Mouse (Mus musculus): ENCODE results near the gene Man1c1. TPM values are rescaled to one million over a fixed set of nuclear protein-coding genes. Genes with fewer than 3 reads are reported as not detected.

Man1c1 gene
- total and polyA plus RNA-seq, 3 experiments = 0.04 to 0.44 (median 0.20) TPM

GRCm38 (mm10) chr4:134538997-134539580, 165.0 kb downstream of the Man1c1 start:
- TF ChIP-seq TBP (conservative IDR thresholded peaks at IDR 0.05; ENCODE audit: low read depth, low read length) = no peak
- TF ChIP-seq RAD21 (IDR thresholded peaks at IDR 0.05; ENCODE audit: low read depth, low read length) = no peak
- TF ChIP-seq USF2 (conservative IDR thresholded peaks at IDR 0.05; ENCODE audit: low read depth, low read length) = no peak
- no peak for TF ChIP-seq CTCF (conservative IDR thresholded peaks at IDR 0.05 in 1 of 2, IDR thresholded peaks at IDR 0.05 in 1 of 2; ENCODE audit: low read depth in 2 of 2, low read length in 2 of 2)
- TF ChIP-seq GABPA (IDR thresholded peaks at IDR 0.05; ENCODE audit: insufficient replicate concordance, low read depth, low read length) = no peak
- TF ChIP-seq NELFE (IDR thresholded peaks at IDR 0.05; ENCODE audit: low read depth, low read length) = no peak
- TF ChIP-seq POLR2AphosphoS2 (IDR thresholded peaks at IDR 0.05; ENCODE audit: low read depth, low read length) = no peak
- TF ChIP-seq ZNF384 (IDR thresholded peaks at IDR 0.05; ENCODE audit: low read depth, low read length) = no peak
- TF ChIP-seq HCFC1 (IDR thresholded peaks at IDR 0.05; ENCODE audit: low read depth, low read length) = no peak
- TF ChIP-seq JUND (conservative IDR thresholded peaks at IDR 0.05; ENCODE audit: low read depth, low read length) = no peak
- no peak overlapping the region for H3K4me3 ChIP-seq (replicated peaks in 1 of 3; ENCODE audit: low read depth in 2 of 3, low read length in 2 of 3, poor library complexity in 1 of 3)
- peaks cover 0 to 8% of the 10 kb centered on the region in 2 experiments; a peak in 3 of 4 replicates for H3K4me1 ChIP-seq (ENCODE audit: control insufficient read depth in 1 of 2, insufficient read depth in 2 of 2)
- dilution Hi-C loops (cut with MboI; ENCODE audit: extremely low pct_ligation_motif_present, extremely low pct_unique_long_range_greater_than_20kb, low sequenced_read_pairs) = no loop called here
- H3K4me2 ChIP-seq (ENCODE audit: insufficient read depth, low read depth, poor library complexity, severe bottlenecking) = no peak overlapping the region
- in situ Hi-C loops (cut with MboI; ENCODE audit: low pct_ligation_motif_present, low pct_unique_long_range_greater_than_20kb, low sequenced_read_pairs) = no loop called here
- H3K36me3 ChIP-seq (replicated peaks in 1 of 2; ENCODE audit: control insufficient read depth in 1 of 2, insufficient read depth in 1 of 2, low read length in 1 of 2) = no peaks in the 10 kb centered on the region
- no peaks in the 10 kb centered on the region for H3K79me2 ChIP-seq (replicated peaks; ENCODE audit: control insufficient read depth, extremely low read depth, insufficient read depth, poor library complexity, severe bottlenecking)
- no peak overlapping the region for H3K27ac ChIP-seq (ENCODE audit: insufficient read depth, low read depth)
- no peaks in the 10 kb centered on the region for H3K9me3 ChIP-seq (replicated peaks; ENCODE audit: low read length)
- DNase-seq (ENCODE audit: extremely low read depth) = no peak
- no peak overlapping the region for H3K9ac ChIP-seq (ENCODE audit: insufficient read depth, low read depth)
- peaks cover 22% of the 10 kb centered on the region for H3K27me3 ChIP-seq (replicated peaks)

- in situ Hi-C loops (cut with MboI; ENCODE audit: low pct_ligation_motif_present, low pct_unique_long_range_greater_than_20kb, low sequenced_read_pairs) = no loop called here
- Histone ChIP-seq H3K36me3 (replicated peaks in 1 of 2; ENCODE audit: control insufficient read depth in 1 of 2, insufficient read depth in 1 of 2, low read length in 1 of 2) (peaks cover 0 to 14% of the 10 kb centered on the region in 2 experiments), H3K79me2 (replicated peaks; ENCODE audit: control insufficient read depth, extremely low read depth, insufficient read depth, poor library complexity, severe bottlenecking) (no peaks in the 10 kb centered on the region), H3K9me3 (replicated peaks; ENCODE audit: low read length) (no peaks in the 10 kb centered on the region), H3K4me1 (ENCODE audit: control insufficient read depth in 1 of 2, insufficient read depth in 2 of 2) (peaks cover 3 to 24% of the 10 kb centered on the region in 2 experiments; a peak in 3 of 4 replicates), H3K27me3 (replicated peaks) (peaks cover 20% of the 10 kb centered on the region), H3K27ac (ENCODE audit: insufficient read depth, low read depth) (no peak overlapping the region), H3K4me2 (ENCODE audit: insufficient read depth, low read depth, poor library complexity, severe bottlenecking) (peak overlapping the region; percentile 91), H3K9ac (ENCODE audit: insufficient read depth, low read depth) (peak overlapping the region; percentile 60), H3K4me3 (replicated peaks in 1 of 3; ENCODE audit: low read depth in 2 of 3, low read length in 2 of 3, poor library complexity in 1 of 3) (peak overlapping the region; percentile 69 to 91 (median 82))
- DNase-seq (ENCODE audit: extremely low read depth) = no peak
- dilution Hi-C loops (cut with MboI; ENCODE audit: extremely low pct_ligation_motif_present, extremely low pct_unique_long_range_greater_than_20kb, low sequenced_read_pairs) = no loop called here
- TF ChIP-seq TCF12 (IDR thresholded peaks at IDR 0.05; ENCODE audit: low read depth, low read length) = no peak
- peak; percentile 30; the same call in 1 of the 2 replicates for TF ChIP-seq BHLHE40 (IDR thresholded peaks at IDR 0.05; ENCODE audit: low read depth, low read length)
- peak; percentile 29; the same call in 1 of the 2 replicates for TF ChIP-seq MAX (IDR thresholded peaks at IDR 0.05; ENCODE audit: low read length)
- no peak for TF ChIP-seq ZC3H11A (IDR thresholded peaks at IDR 0.05; ENCODE audit: low read depth, low read length)
Observed at GRCm38 (mm10) chr4:134535787-134536151, 168.3 kb downstream of the Man1c1 start.
